Mouse (Mus musculus) spleen, adult 2 months (tissue): ENCODE measurements around the gene Msh5. TPM values are rescaled to one million over a fixed set of nuclear protein-coding genes. Genes with fewer than 3 reads are reported as not detected.

Experiments
- DNase-seq, 2 experiments: peaks; one replicate each; pipeline versions ENCODE4 v3.0.0 to v3.0.0-alpha.2; 2012 to 2021; ENCODE audit warnings: low spot score in 2 of 2, low read depth in 1 of 2
- H3K27ac ChIP-seq: fragments of 200-500 bp; 2 replicates; pipeline ENCODE4 v1.5.1; 2012; ENCODE audit warnings: low read length, inconsistent platforms; ENCODE audit not compliant: insufficient read depth
- H3K27me3 ChIP-seq: fragments of 200-500 bp; 2 replicates; pipeline ENCODE4 v1.6.1; 2012; ENCODE audit warnings: mild to moderate bottlenecking, moderate library complexity, low read length, inconsistent platforms; ENCODE audit not compliant: control insufficient read depth, insufficient read depth
- H3K36me3 ChIP-seq: fragments of 200-500 bp; 2 replicates; pipeline ENCODE4 v1.6.1; 2012; ENCODE audit warnings: mild to moderate bottlenecking, low read length, inconsistent platforms; ENCODE audit not compliant: control insufficient read depth, insufficient read depth
- H3K4me1 ChIP-seq: fragments of 200-500 bp; 2 replicates; pipeline ENCODE4 v1.6.1; 2011; ENCODE audit warnings: inconsistent platforms; ENCODE audit not compliant: control insufficient read depth, insufficient read depth, insufficient read length
- H3K4me3 ChIP-seq: fragments of 200-500 bp; 2 replicates; pipeline ENCODE4 v1.5.1; 2011; ENCODE audit warnings: mild to moderate bottlenecking, inconsistent platforms; ENCODE audit not compliant: insufficient read depth, insufficient read length; ENCODE audit errors: extremely low read depth
- CTCF ChIP-seq: fragments of 200-500 bp; IDR thresholded peaks from 2 replicates; pipeline ENCODE4 v1.5.1; 2011; ENCODE audit warnings: mild to moderate bottlenecking, inconsistent platforms; ENCODE audit not compliant: insufficient read depth, insufficient read length, insufficient replicate concordance; ENCODE audit errors: extremely low read depth
- POLR2A ChIP-seq: fragments of 200-500 bp; IDR thresholded peaks from 2 replicates; pipeline ENCODE4 v1.6.1; 2011; ENCODE audit warnings: low read depth, low read length, inconsistent platforms
- WGBS: fragments of 180-500 bp; shearing (Covaris S2); methylation state at CpG from one replicate; pipeline ENCODE4 v1.1.7; 2018; 5-methylcytosine and 5-hydroxymethylcytosine counted together
- polyA plus RNA-seq: library from polyadenylated mRNA; depleted of rRNA; stranded (reverse); fragments of >200 nt; gene quantifications from 2 replicates; pipeline ENCODE4 v1.2.3, GENCODE M21; 2012

The Msh5 gene
- polyA plus RNA-seq, 1 experiment, result 8.6 TPM

- peaks cover 19% of the 10 kb centered on the region for H3K36me3 ChIP-seq
- DNase-seq, result peak; percentile 49 to 83
- no peaks in the 10 kb centered on the region for H3K27me3 ChIP-seq
- peaks cover 7% of the 10 kb centered on the region; the same call in 1 of the 2 replicates for H3K4me1 ChIP-seq
- H3K4me3 ChIP-seq, result peak within 1 kb of the TSS; percentile 58
- 1% methylated on average over 57 of the region's 57 CpGs for WGBS
- H3K27ac ChIP-seq, result peak within 1 kb of the TSS; percentile 38
- TF ChIP-seq CTCF, result peak; percentile 92
- TF ChIP-seq POLR2A, result no peak
Observed at GRCm38 (mm10) chr17:35058911-35059892, 12.7 kb upstream of the Msh5 start, which contains the start of gene Ddah2. Ddah2 (plus strand) TSS chr17:35059035.

- Histone ChIP-seq H3K4me3 (no peak overlapping the region), H3K27ac (no peak overlapping the region), H3K36me3 (peaks cover 26% of the 10 kb centered on the region), H3K27me3 (no peaks in the 10 kb centered on the region), H3K4me1 (peaks cover 7% of the 10 kb centered on the region; the same call in 1 of the 2 replicates)
- DNase-seq, result no peak
- 81% methylated on average over 9 of the region's 9 CpGs for WGBS
- TF ChIP-seq CTCF (no peak), POLR2A (no peak)
Observed at GRCm38 (mm10) chr17:35058316-35058715, 11.8 kb upstream of the Msh5 start.

DNA sequence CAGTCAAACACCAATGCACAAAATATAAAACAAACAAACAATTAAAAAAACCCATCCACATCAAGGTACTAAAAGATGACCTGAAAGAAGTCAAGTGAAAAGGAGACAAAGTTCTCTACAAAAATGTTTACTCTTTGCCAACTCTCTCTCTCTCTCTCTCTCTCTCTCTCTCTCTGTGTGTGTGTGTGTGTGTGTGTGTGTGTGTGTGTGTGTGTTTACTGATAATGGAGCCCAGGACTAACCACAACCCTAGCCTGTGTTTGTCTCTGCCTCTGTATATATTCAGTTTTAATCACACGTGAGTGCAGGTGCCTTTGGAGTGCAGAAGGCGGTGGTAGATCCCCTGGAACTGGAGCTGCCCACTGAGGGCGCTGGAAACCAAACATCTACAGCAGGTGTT is 10.5 kb upstream of the Msh5 start:
- no peak for TF ChIP-seq POLR2A
- no peak for TF ChIP-seq CTCF
- no peak overlapping the region for H3K27ac ChIP-seq
- 69% methylated on average over 3 of the region's 3 CpGs for WGBS

DNA sequence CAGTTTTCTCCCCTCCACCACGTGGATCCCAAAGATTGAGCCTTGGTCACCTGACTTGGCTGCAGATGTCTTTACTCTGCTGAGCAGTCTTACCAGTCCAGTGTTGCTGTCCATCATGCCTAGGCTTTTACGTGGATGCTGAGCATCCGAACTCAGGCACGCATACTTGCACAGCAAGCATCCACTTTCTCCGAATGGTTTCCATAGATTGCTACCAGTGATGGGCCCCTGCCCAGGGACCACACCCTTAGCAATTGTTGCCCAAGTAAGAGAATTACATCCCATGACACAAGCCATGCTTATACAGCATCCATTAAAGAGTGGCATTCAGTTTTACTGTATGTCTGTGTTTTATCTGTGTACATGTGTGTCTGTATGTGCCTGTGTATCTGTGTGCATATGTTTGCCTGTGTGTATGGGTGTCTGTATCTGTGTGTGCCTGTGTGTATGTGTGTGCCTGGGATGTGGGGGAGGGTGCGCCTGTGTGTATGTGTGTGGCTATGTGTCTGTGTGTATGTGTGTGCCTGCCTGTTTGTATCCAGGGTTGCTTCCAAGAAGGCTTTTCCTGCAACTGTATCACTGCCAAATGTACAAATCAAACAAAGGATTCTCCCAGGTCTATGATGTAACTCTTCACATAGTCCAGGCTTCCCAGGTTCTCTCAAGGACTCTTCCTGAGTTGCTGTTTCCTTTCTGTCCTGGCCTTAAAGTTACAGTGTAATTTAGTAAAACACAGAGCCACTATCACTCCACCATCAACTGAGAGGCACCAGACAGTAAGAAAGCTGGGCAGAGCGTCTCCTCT is 9.3 kb upstream of the Msh5 start:
- 89% methylated on average over 7 of the region's 7 CpGs for WGBS
- H3K4me1 ChIP-seq, result peaks cover 15% of the 10 kb centered on the region
- TF ChIP-seq CTCF, result no peak
- TF ChIP-seq POLR2A, result no peak

More for the DNA sequence above, 10.5 kb upstream of the Msh5 start:
- DNase-seq, result no peak
- Histone ChIP-seq H3K27me3 (no peaks in the 10 kb centered on the region), H3K4me3 (no peak overlapping the region), H3K36me3 (peaks cover 34% of the 10 kb centered on the region), H3K4me1 (peaks cover 13% of the 10 kb centered on the region; the same call in 1 of the 2 replicates)

DNA sequence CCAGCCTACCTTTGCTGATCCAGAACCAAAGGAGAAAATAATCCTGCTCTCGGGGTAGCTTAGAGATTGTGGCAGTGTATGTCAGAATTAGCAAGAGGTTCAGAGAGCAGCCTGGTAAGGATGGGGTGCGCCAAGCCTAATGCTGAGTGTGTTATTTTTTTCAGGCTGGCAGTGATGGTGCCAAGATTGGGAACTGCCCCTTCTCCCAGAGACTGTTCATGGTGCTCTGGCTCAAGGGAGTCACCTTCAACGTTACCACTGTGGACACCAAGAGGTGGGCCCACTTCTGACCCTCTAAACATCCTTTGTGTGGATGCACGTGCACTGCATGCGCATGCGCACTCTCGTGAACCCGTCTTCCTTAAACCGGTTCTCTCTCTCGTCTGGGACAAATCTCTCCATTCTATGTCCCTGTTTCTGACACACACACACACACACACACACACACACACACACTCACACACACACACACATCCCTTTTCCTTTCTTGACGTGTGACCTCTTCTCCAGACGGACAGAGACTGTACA is 5.8 kb upstream of the Msh5 start:
- 81% methylated on average over 12 of the region's 12 CpGs for WGBS
- Histone ChIP-seq H3K4me3 (peak overlapping the region; percentile 74), H3K27ac (peak overlapping the region; percentile 98), H3K27me3 (no peaks in the 10 kb centered on the region), H3K36me3 (peaks cover 31% of the 10 kb centered on the region), H3K4me1 (peaks cover 26% of the 10 kb centered on the region)
- TF ChIP-seq POLR2A (no peak), CTCF (no peak)
- DNase-seq, result no peak

More for the DNA sequence above, 9.3 kb upstream of the Msh5 start:
- H3K4me3 ChIP-seq, result no peak overlapping the region
- no peaks in the 10 kb centered on the region for H3K27me3 ChIP-seq
- DNase-seq, result no peak
- peaks cover 34% of the 10 kb centered on the region for H3K36me3 ChIP-seq
- H3K27ac ChIP-seq, result peak overlapping the region; percentile 38; the same call in 1 of the 2 replicates
